In the genomic region with DNA sequence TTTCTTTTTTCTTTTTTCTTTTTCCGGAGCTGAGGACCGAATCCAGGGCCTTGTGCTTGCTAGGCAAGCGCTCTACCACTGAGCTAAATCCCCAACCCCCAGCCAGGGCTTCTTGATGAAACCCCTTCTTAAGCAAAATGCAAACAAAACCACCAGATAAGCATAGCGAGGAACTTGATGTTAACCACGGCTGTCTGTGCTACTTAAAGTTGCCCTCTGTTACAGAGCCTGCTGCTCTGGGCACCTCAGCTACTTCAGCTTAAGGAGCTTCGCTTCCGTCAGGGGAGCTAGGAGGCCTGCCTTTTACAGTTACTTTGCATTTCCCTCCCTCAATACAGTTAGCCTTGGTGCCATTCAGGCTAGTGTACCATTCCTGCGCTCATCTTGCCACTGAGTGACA, we compare ENCODE assay signal across 35 mouse cellular contexts. TPM values are rescaled to one million over a fixed set of nuclear protein-coding genes. Genes with fewer than 3 reads are reported as not detected.
"Had no signal": no experiment of that assay in that cellular context is flagged by ENCODE, and none has a peak within 500 bp of the region (broad histone marks: within the 10 kb centered on the region; RNA-seq: fewer than 3 reads in every experiment).

No protein-coding gene starts in this region.

- H3K9ac ChIP-seq: heart, embryonic 12.5 days; hindbrain, embryonic 12.5 days; hindbrain, embryonic 14.5 days; intestine, embryonic 15.5 days; limb, embryonic 12.5 days had no signal

- H3K4me1 ChIP-seq: heart, embryonic 10.5 days; heart, embryonic 12.5 days; intestine, embryonic 15.5 days; limb, embryonic 10.5 days; limb, embryonic 12.5 days had no signal

- H3K27me3 ChIP-seq: heart, embryonic 12.5 days; hindbrain, embryonic 12.5 days; intestine, embryonic 15.5 days; limb, embryonic 12.5 days had no signal

- H3K4me3 ChIP-seq: gastrocnemius, adult 2 months; heart, embryonic 10.5 days; heart, embryonic 12.5 days; hindbrain, embryonic 10.5 days; hindbrain, embryonic 12.5 days; intestine, embryonic 15.5 days; layer of hippocampus, adult 2 months; left cerebral cortex, adult 2 months; limb, embryonic 10.5 days; limb, embryonic 12.5 days had no signal

- H3K9me3 ChIP-seq: heart, embryonic 10.5 days; heart, embryonic 12.5 days; hindbrain, embryonic 10.5 days; hindbrain, embryonic 12.5 days; intestine, embryonic 15.5 days; limb, embryonic 10.5 days; limb, embryonic 12.5 days had no signal

- ATAC-seq: hindbrain, embryonic 16.5 days; inflammation-experienced regulatory T-cells, adult 6 months; intestine, embryonic 15.5 days; intestine, postnatal 0 days had no signal

- H3K27ac ChIP-seq: gastrocnemius, adult 2 months; heart, embryonic 10.5 days; hindbrain, embryonic 10.5 days; hindbrain, embryonic 12.5 days; hindbrain, embryonic 14.5 days; intestine, embryonic 15.5 days; layer of hippocampus, adult 2 months; left cerebral cortex, adult 2 months; limb, embryonic 10.5 days; limb, embryonic 12.5 days had no signal

- H3K4me2 ChIP-seq: heart, embryonic 12.5 days; hindbrain, embryonic 12.5 days; hindbrain, embryonic 14.5 days; intestine, embryonic 15.5 days; limb, embryonic 12.5 days had no signal

- DNase-seq: gastrocnemius, adult 2 months; gastrocnemius, postnatal 10 days; gastrocnemius, postnatal 25 days; heart, adult 18-20 months; heart, postnatal 10 days; heart, postnatal 4 days; kidney, adult 18-20 months; kidney, adult 8-10 months; kidney, postnatal 10 days; kidney, postnatal 25 days; kidney, postnatal 4 days had no signal

RNA-seq across cellular contexts. Expression of gene Tmem274, which starts 21.7 kb away (rescaled TPM):
- total RNA-seq: gastrocnemius, adult 2 months; gastrocnemius, postnatal 10 days; gastrocnemius, postnatal 25 days; gastrocnemius, postnatal 4 days; granulocyte monocyte progenitor cell, adult 5-6 weeks; heart, adult 18-20 months; heart, adult 8-10 months; heart, postnatal 10 days; heart, postnatal 25 days; heart, postnatal 4 days; layer of hippocampus, adult 2 months; layer of hippocampus, postnatal 10 days; layer of hippocampus, postnatal 25 days; left cerebral cortex, adult 2 months; left cerebral cortex, postnatal 14 days; left cerebral cortex, postnatal 36 days had no signal
- polyA plus RNA-seq: frontal cortex, adult 2 months; heart, embryonic 14.5 days; hindbrain, embryonic 14.5 days; hindbrain, embryonic 16.5 days; intestine, embryonic 15.5 days; intestine, postnatal 0 days; limb, embryonic 14.5 days had no signal

RNA-seq across cellular contexts. Expression of gene Rbp7, which starts 44.1 kb away (rescaled TPM):
- total RNA-seq: granulocyte monocyte progenitor cell, adult 5-6 weeks; layer of hippocampus, adult 2 months; layer of hippocampus, postnatal 10 days; layer of hippocampus, postnatal 25 days; left cerebral cortex, adult 2 months; left cerebral cortex, postnatal 14 days had no signal
- polyA plus RNA-seq: hindbrain, embryonic 10.5 days; hindbrain, embryonic 12.5 days; hindbrain, embryonic 14.5 days; hindbrain, embryonic 16.5 days; inflammation-experienced regulatory T-cells, adult 6 months; limb, embryonic 10.5 days; limb, embryonic 12.5 days had no signal
